Mouse (Mus musculus) embryonic facial prominence, embryonic 13.5 days (tissue): ENCODE results near the gene 1700102P08Rik. TPM values are rescaled to one million over a fixed set of nuclear protein-coding genes. Genes with fewer than 3 reads are reported as not detected.

ENCODE experiments used
- ATAC-seq: fragments of 200-750 bp; cut with Nextera tagmentation; 2 replicates; pipeline ENCODE4 v1.8.0; 2017; ENCODE audit warnings: low read depth; ENCODE audit not compliant: insufficient number of reproducible peaks, insufficient read depth, low FRiP score, low TSS enrichment
- H3K27ac ChIP-seq: fragments of 300-500 bp; sonication (generic); 2 replicates; pipeline ENCODE4 v1.5.1; 2015; ENCODE audit warnings: moderate library complexity, mild to moderate bottlenecking, inconsistent platforms
- H3K27me3 ChIP-seq: fragments of 300-500 bp; sonication (generic); 2 replicates; pipeline ENCODE4 v1.6.1; 2015; ENCODE audit warnings: mild to moderate bottlenecking, inconsistent platforms
- H3K36me3 ChIP-seq: fragments of 300-500 bp; sonication (generic); 2 replicates; pipeline ENCODE4 v1.6.1; 2015; ENCODE audit warnings: mild to moderate bottlenecking, inconsistent platforms
- H3K4me1 ChIP-seq: fragments of 300-500 bp; sonication (generic); 2 replicates; pipeline ENCODE4 v1.6.1; 2015; ENCODE audit warnings: inconsistent platforms
- H3K4me2 ChIP-seq: fragments of 300-500 bp; sonication (generic); 2 replicates; pipeline ENCODE4 v1.6.1; 2015; ENCODE audit warnings: moderate library complexity, mild to moderate bottlenecking, inconsistent platforms
- H3K4me3 ChIP-seq: fragments of 300-500 bp; sonication (generic); 2 replicates; pipeline ENCODE4 v1.5.1; 2015; ENCODE audit warnings: mild to moderate bottlenecking, inconsistent platforms
- H3K9ac ChIP-seq: fragments of 300-500 bp; sonication (generic); 2 replicates; pipeline ENCODE4 v1.6.1; 2015; ENCODE audit warnings: mild to moderate bottlenecking, inconsistent platforms
- H3K9me3 ChIP-seq: fragments of 300-500 bp; sonication (generic); 2 replicates; pipeline ENCODE4 v1.6.1; 2016; ENCODE audit warnings: inconsistent platforms
- WGBS: fragments of 180-500 bp; shearing (Covaris S2); methylation state at CpG from one replicate; pipeline ENCODE4 v1.1.7; 2015; ENCODE audit warnings: mixed read lengths; 5-methylcytosine and 5-hydroxymethylcytosine counted together
- polyA plus RNA-seq: library from polyadenylated mRNA; unstranded; fragments of >200 nt; fragmentation: Nextera tagmentation; extraction: Ambion mirVana; gene quantifications from 2 replicates; pipeline ENCODE4 v1.2.1, GENCODE M21; 2015

Gene 1700102P08Rik
- polyA plus RNA-seq, 1 experiment from 2014 or later = 1.1 TPM

- H3K36me3 ChIP-seq = peaks cover 93% of the 10 kb centered on the region
- WGBS = 59% methylated on average over 7 of the region's 7 CpGs
These were observed 7.6 kb upstream of the 1700102P08Rik start for GRCm38 (mm10) chr9:108385006-108385405.

GRCm38 (mm10) chr9:108386816-108387215, 5.8 kb upstream of the 1700102P08Rik start:
- H3K36me3 ChIP-seq = peaks cover 92% of the 10 kb centered on the region
- WGBS = 87% methylated on average over 4 of the region's 4 CpGs
- H3K4me2 ChIP-seq = no peak overlapping the region
- no peak overlapping the region for H3K27ac ChIP-seq
- no peak overlapping the region for H3K4me3 ChIP-seq
- H3K4me1 ChIP-seq = no peaks in the 10 kb centered on the region
- H3K9ac ChIP-seq = no peak overlapping the region
- ATAC-seq = no peak
- H3K9me3 ChIP-seq = no peaks in the 10 kb centered on the region
- H3K27me3 ChIP-seq = no peaks in the 10 kb centered on the region

More at GRCm38 (mm10) chr9:108385006-108385405, 7.6 kb upstream of the 1700102P08Rik start:
- Histone ChIP-seq H3K4me3 (no peak overlapping the region), H3K4me2 (no peak overlapping the region), H3K9me3 (no peaks in the 10 kb centered on the region), H3K27ac (no peak overlapping the region), H3K4me1 (no peaks in the 10 kb centered on the region), H3K27me3 (no peaks in the 10 kb centered on the region), H3K9ac (no peak overlapping the region)
- no peak for ATAC-seq

- no peak overlapping the region for H3K27ac ChIP-seq
- H3K4me2 ChIP-seq = no peak overlapping the region
- H3K4me3 ChIP-seq = no peak overlapping the region
- WGBS = 85% methylated on average over 10 of the region's 10 CpGs
- H3K9me3 ChIP-seq = no peaks in the 10 kb centered on the region
- no peaks in the 10 kb centered on the region for H3K27me3 ChIP-seq
- peaks cover 92% of the 10 kb centered on the region for H3K36me3 ChIP-seq
- H3K4me1 ChIP-seq = no peaks in the 10 kb centered on the region
- no peak for ATAC-seq
- no peak overlapping the region for H3K9ac ChIP-seq
These were observed 4.0 kb upstream of the 1700102P08Rik start for GRCm38 (mm10) chr9:108388601-108389000.

GRCm38 (mm10) chr9:108389220-108389619, 3.4 kb upstream of the 1700102P08Rik start:
- no peak overlapping the region for H3K9ac ChIP-seq
- WGBS = 83% methylated on average over 6 of the region's 6 CpGs
- ATAC-seq = no peak
- no peaks in the 10 kb centered on the region for H3K4me1 ChIP-seq
- H3K4me2 ChIP-seq = no peak overlapping the region
- no peak overlapping the region for H3K27ac ChIP-seq
- H3K27me3 ChIP-seq = no peaks in the 10 kb centered on the region
- no peaks in the 10 kb centered on the region for H3K9me3 ChIP-seq
- no peak overlapping the region for H3K4me3 ChIP-seq
- H3K36me3 ChIP-seq = peaks cover 92% of the 10 kb centered on the region

GRCm38 (mm10) chr9:108394191-108394590, 1.6 kb downstream of the 1700102P08Rik start:
- H3K27me3 ChIP-seq = no peaks in the 10 kb centered on the region
- no peak for ATAC-seq
- no peaks in the 10 kb centered on the region for H3K4me1 ChIP-seq
- H3K9me3 ChIP-seq = no peaks in the 10 kb centered on the region
- H3K27ac ChIP-seq = no peak overlapping the region
- no peak overlapping the region for H3K4me3 ChIP-seq
- 97% methylated on average over 6 of the region's 6 CpGs for WGBS
- H3K4me2 ChIP-seq = no peak overlapping the region
- peaks cover 49% of the 10 kb centered on the region for H3K36me3 ChIP-seq
- H3K9ac ChIP-seq = no peak overlapping the region

GRCm38 (mm10) chr9:108395427-108395826, 2.8 kb downstream of the 1700102P08Rik start:
- 90% methylated on average over 1 of the region's 1 CpGs for WGBS
- no peaks in the 10 kb centered on the region for H3K27me3 ChIP-seq

GRCm38 (mm10) chr9:108398324-108398723, 5.7 kb downstream of the 1700102P08Rik start:
- no peak overlapping the region for H3K4me2 ChIP-seq
- 88% methylated on average over 3 of the region's 3 CpGs for WGBS
- no peak overlapping the region for H3K9ac ChIP-seq
- H3K36me3 ChIP-seq = peaks cover 11% of the 10 kb centered on the region
- H3K27ac ChIP-seq = no peak overlapping the region
- H3K27me3 ChIP-seq = no peaks in the 10 kb centered on the region
- H3K4me3 ChIP-seq = no peak overlapping the region
- no peak for ATAC-seq
- no peaks in the 10 kb centered on the region for H3K9me3 ChIP-seq
- 0 out of 2 replicates have a peak, but pooled peaks cover 7% of the 10 kb centered on the region for H3K4me1 ChIP-seq

More at GRCm38 (mm10) chr9:108395427-108395826, 2.8 kb downstream of the 1700102P08Rik start:
- no peak for ATAC-seq
- Histone ChIP-seq H3K27ac (no peak overlapping the region), H3K9me3 (no peaks in the 10 kb centered on the region), H3K9ac (no peak overlapping the region), H3K36me3 (peaks cover 39% of the 10 kb centered on the region), H3K4me3 (no peak overlapping the region), H3K4me2 (no peak overlapping the region), H3K4me1 (no peaks in the 10 kb centered on the region)

- no peak for ATAC-seq
- no peak overlapping the region for H3K4me3 ChIP-seq
- no peak overlapping the region for H3K4me2 ChIP-seq
- H3K36me3 ChIP-seq = no peaks in the 10 kb centered on the region
- H3K9ac ChIP-seq = no peak overlapping the region
- H3K27me3 ChIP-seq = no peaks in the 10 kb centered on the region
- H3K27ac ChIP-seq = no peak overlapping the region
- H3K9me3 ChIP-seq = no peaks in the 10 kb centered on the region
- WGBS = 63% methylated on average over 7 of the region's 7 CpGs
- 0 out of 2 replicates have a peak, but pooled peaks cover 7% of the 10 kb centered on the region for H3K4me1 ChIP-seq
These were observed 8.8 kb downstream of the 1700102P08Rik start for GRCm38 (mm10) chr9:108401186-108401960.

GRCm38 (mm10) chr9:108403081-108403480, 10.5 kb downstream of the 1700102P08Rik start:
- Histone ChIP-seq H3K9ac (no peak overlapping the region), H3K4me1 (0 out of 2 replicates have a peak, but pooled peaks cover 7% of the 10 kb centered on the region), H3K36me3 (no peaks in the 10 kb centered on the region), H3K4me3 (no peak overlapping the region), H3K27ac (no peak overlapping the region), H3K4me2 (no peak overlapping the region), H3K27me3 (no peaks in the 10 kb centered on the region), H3K9me3 (no peaks in the 10 kb centered on the region)
- no peak for ATAC-seq
- 76% methylated on average over 4 of the region's 4 CpGs for WGBS

- Histone ChIP-seq H3K36me3 (no peaks in the 10 kb centered on the region), H3K9me3 (no peaks in the 10 kb centered on the region), H3K4me2 (no peak overlapping the region), H3K4me3 (no peak overlapping the region), H3K27ac (no peak overlapping the region), H3K9ac (no peak overlapping the region), H3K27me3 (no peaks in the 10 kb centered on the region), H3K4me1 (0 out of 2 replicates have a peak, but pooled peaks cover 7% of the 10 kb centered on the region)
- 84% methylated on average over 8 of the region's 8 CpGs for whole genome bisulfite sequencing
- ATAC-seq = no peak
These were observed 11.8 kb downstream of the 1700102P08Rik start for GRCm38 (mm10) chr9:108404451-108404850.

- Histone ChIP-seq H3K27me3 (no peaks in the 10 kb centered on the region), H3K4me1 (no peaks in the 10 kb centered on the region)
These were observed 16.9 kb downstream of the 1700102P08Rik start for GRCm38 (mm10) chr9:108409535-108409934.

GRCm38 (mm10) chr9:108411381-108411942, 18.9 kb downstream of the 1700102P08Rik start:
- Histone ChIP-seq H3K4me3 (no peak overlapping the region), H3K9ac (no peak overlapping the region), H3K4me2 (no peak overlapping the region), H3K27ac (no peak overlapping the region), H3K9me3 (no peaks in the 10 kb centered on the region), H3K36me3 (no peaks in the 10 kb centered on the region), H3K4me1 (no peaks in the 10 kb centered on the region), H3K27me3 (no peaks in the 10 kb centered on the region)
- 72% methylated on average over 9 of the region's 9 CpGs for WGBS
- no peak for ATAC-seq

More at GRCm38 (mm10) chr9:108409535-108409934, 16.9 kb downstream of the 1700102P08Rik start:
- no peak for ATAC-seq
- whole genome bisulfite sequencing = 85% methylated on average over 4 of the region's 4 CpGs
- no peak overlapping the region for H3K4me2 ChIP-seq
- no peak overlapping the region for H3K9ac ChIP-seq
- no peak overlapping the region for H3K27ac ChIP-seq
- H3K36me3 ChIP-seq = no peaks in the 10 kb centered on the region
- H3K9me3 ChIP-seq = no peaks in the 10 kb centered on the region
- no peak overlapping the region for H3K4me3 ChIP-seq
